Mouse (Mus musculus) CD4-positive, CD25-positive, alpha-beta regulatory T cell, adult 4 months (primary cell): ENCODE measurements at regions not wholly inside any gene's neighbourhood (a gene's known extent, or its start where the extent isn't known, plus 50 kb on each side); places are given as distances from the start of the nearest gene placed in this dataset.

Experiments
- ATAC-seq: one replicate; pipeline ENCODE4 v1.8.0; 2017

GRCm38 (mm10) chr3:38116071-38116787, 368.4 kb downstream of the Ankrd50 start:
- ATAC-seq: no peak

DNA sequence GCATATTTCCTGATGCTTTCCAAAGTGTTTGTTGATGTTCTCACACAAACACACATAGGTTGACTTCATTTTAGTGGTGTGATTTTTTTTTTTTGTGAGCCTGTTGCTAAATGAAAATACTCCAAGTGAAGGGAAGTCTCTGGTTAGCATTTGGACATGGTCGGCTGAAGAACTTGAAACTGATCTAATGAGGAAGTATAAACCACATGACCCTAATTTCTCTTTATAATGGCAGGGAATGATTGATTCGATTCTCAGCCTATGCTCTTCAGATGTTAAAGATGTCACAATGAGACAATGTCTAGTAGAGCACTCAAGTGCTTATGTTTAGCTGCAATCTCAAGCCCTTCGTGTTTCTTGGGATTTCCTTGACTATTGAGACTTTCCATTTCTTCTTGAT, 372.1 kb downstream of the Ankrd50 start:
- ATAC-seq: no peak

- no peak for ATAC-seq
These were observed 379.4 kb downstream of the Ankrd50 start for GRCm38 (mm10) chr3:38105022-38105857.

DNA sequence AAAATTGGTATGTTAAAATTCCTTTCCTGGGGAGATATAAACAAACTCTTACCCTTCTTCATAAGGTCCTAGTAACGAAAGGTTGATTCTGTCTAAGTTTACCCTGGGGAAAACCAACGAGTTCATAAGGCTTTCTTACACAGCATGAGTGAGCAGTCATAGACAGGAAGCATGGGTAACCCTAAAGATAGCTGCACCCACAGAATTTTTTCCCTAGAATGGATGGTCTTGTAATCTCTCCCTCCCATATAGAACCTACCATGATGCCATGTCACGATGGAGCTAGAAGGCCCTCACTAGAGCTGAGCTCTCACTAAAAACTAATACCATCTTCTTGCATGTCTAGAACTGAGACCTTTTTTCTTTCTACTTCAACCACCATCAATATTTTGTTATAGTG, 380.1 kb upstream of the Gm5148 start:
- no peak for ATAC-seq

DNA sequence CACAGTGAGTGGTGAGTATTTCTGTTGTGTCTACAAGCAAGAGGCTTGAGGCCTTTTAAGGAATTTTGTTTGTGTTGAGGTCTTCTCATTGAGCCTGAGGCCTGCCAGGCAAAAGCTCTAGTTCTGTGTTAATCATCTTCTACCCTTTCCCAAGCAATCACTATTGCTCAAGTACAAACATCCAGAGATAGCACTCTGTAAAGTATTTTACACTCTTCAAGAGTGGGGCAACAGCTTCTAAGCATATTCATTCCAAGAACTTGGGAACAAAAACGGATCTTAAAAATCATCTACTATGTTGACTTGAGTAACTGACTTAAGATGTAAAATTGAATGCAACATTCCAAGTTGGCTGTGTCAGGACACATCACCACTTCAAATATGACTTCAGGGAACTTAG, 378.7 kb upstream of the Gm5148 start:
- no peak for ATAC-seq

DNA sequence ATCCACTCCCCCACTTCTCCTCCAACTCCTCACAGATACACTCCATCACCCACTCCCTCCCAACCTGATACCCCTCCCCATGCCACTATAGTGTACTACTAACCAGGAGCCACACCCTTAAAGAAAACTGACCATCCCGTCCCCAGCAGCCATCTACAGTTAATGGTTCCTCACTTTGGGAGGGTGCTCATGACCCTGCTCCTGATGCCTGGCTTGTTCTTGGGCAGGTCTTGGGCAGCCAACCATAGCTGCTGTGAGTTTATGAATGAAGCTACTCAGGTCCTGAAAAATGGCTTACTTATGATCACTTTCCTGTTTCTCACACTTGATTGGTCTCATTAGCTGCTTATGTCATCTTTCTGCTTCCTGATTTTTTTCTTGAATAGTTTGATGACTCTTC, 377.9 kb upstream of the Gm5148 start:
- ATAC-seq: no peak

DNA sequence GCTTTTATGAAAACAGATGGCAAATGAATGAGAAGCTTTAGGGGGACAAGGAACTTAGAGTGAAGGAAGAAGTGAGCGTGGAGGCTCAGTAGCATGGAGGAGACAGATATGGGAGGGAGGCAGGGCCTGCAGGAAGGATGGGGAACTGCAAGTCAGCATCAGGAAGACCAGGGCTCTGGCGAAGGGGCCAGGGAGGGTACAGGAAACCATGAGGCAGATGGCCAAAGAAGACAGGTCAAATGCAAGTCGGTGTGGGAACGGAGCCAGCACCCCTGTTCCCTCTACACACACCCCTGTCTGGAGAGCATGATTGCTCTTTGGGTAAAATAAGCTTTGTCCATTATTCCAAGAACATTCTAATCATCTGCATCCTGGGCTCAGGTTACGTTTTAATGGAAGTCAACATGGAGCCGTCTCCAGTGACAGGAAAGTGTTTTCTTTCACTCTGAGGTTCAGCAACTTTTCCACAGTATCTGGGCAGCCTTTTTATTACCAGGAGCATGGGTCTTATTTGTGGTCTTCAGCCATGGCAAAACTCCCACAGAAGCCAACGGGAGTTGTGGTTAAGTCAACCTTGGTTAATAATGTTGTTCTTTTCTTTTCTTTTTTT, 370.2 kb upstream of the Gm5148 start:
- ATAC-seq: no peak

DNA sequence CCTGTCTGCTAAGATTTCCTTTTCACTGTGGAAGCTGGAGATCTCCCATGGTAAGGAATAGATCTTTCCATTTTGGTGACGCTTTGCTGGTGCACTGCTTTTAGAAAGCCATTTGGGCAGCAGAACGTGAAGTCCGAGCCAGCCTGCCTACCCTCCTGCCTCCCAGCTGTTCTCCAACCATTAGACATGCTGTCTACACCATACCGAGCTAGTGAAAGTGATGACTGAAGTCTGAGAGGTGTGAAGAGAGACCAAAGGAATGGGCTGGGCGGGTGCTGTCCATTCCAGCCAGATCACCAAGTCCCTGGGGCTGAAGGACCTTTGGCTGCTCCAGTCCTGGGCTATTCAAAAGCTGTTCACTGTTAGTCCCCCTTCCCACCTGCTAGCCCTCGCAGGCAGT, 360.3 kb upstream of the Gm5148 start:
- ATAC-seq: no peak

DNA sequence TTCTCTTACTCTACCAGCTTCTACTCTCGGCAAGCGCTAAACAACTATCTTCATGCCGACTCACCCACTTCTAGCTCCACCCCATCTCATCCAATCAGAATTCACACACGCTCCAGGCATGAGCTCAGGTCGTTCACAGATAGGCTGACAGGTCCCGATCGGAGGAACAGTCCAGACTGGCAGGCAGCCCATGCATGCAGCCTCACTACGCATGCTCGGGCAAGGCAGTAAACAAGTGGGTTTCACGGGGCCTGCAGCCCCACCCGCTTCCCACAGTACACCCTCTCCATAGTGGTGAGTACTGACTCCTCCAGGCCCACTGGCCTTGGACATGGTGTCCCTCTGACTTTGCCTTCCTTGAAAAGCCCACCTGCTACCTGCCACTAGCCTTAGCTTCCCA, 358.1 kb upstream of the Gm5148 start:
- ATAC-seq: no peak

GRCm38 (mm10) chr3:38076835-38077234, 352.5 kb upstream of the Gm5148 start:
- no peak for ATAC-seq

DNA sequence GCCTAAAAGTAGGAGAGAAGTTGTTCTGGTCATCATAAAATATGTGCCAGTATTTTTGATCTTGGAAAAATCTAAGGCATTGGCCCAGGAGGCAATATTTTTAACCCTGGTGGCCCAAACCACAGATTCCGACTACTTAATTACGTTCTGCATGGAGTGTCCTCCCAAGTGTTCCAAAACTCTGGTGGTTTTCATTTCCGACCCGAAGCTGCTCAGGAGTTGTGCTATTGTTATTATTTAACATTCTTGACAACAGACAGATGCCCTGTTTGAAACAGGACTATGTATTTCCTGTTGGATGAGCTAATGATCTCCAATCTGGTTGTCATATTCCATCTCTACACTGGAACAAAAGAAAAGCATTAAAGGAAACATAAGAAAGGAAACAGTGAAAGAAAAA, 349.7 kb upstream of the Gm5148 start:
- no peak for ATAC-seq

GRCm38 (mm10) chr3:38055627-38056026, 331.3 kb upstream of the Gm5148 start:
- no peak for ATAC-seq

- ATAC-seq: no peak
These were observed 328.7 kb upstream of the Gm5148 start for GRCm38 (mm10) chr3:38052941-38053340.

DNA sequence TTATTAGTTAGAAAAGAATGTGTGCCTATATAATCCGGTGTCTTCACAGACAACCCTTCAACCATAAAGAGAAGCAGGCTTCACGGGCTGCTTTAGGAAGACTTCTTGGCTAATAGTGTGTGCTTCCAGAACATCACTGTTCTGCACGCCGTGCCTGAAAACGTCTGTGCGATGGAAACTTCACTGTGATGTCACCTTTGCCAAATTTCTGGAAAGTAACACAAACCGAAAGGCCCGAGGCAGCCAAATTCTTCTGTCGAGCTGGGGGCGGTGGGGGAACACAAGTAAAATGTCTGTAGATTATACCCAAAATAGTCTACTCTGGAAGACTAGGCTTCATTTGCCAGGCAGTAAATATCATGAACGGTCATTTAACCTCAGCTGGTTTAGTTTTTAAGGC, 327.5 kb upstream of the Gm5148 start:
- no peak for ATAC-seq

GRCm38 (mm10) chr3:38050856-38051255, 326.6 kb upstream of the Gm5148 start:
- ATAC-seq: no peak

- ATAC-seq: no peak
These were observed 326.1 kb upstream of the Gm5148 start for GRCm38 (mm10) chr3:38050366-38050765.

DNA sequence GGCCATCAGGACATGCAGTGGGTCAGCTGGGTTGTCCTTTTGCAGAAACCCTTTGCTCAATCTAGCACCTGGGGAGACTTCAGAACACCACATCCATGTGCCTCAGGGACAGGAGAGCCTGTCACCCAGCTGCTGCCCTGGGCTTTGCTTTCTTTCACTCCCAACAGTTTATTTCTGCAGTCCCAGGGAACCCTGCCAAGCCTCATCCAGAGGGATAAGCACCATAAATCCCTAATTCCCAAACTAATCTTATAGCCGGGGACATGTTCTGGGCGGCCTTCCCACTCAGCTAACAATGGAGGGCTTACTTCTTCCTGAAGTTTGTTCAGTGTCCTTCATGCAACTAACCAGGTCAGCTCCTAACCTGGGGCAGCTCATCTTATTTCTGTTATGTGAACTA, 325.0 kb upstream of the Gm5148 start:
- no peak for ATAC-seq

DNA sequence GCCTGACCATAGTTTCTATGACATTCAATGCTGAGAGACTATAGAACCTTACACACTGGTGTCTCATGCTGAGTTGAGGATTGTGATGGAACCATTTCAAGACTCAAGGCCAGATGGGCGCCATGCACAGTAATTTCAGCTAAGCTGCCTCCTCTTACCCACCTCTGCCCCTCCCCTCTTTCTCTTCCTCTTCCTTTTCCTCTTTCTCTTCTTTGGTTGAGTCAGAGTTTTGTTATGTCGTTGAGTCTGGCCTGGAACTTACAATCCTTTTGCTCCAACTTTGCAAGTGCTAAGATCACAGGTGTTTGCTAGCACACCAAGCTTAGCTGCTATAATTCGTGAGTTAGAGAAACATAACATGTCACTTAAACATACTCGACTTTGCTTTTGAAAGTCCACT, 323.2 kb upstream of the Gm5148 start:
- no peak for ATAC-seq

DNA sequence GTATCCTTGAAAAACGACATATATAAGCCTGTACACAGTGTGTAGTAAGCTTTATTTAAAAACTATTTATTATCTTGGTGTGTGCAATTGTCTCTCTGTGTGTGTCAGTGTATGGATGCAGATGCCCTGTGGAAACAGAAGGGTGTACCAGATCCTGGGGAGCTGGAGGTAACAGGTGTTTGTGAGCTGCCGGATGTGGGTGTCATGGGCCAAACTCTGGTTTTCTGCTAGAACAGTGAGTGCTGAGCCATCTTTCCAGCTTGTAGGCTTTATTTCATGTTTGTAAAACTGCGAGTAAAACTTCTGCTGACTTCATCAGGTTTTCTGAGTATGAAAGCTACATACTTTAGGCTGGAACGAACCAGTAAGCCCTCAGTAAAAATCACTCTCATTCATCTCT, 322.3 kb upstream of the Gm5148 start:
- no peak for ATAC-seq

GRCm38 (mm10) chr3:38045989-38046388, 321.7 kb upstream of the Gm5148 start:
- ATAC-seq: no peak

- ATAC-seq: no peak
These were observed 321.2 kb upstream of the Gm5148 start for GRCm38 (mm10) chr3:38045523-38045922.

GRCm38 (mm10) chr3:38044338-38044737, 320.0 kb upstream of the Gm5148 start:
- ATAC-seq: peak; percentile 69

DNA sequence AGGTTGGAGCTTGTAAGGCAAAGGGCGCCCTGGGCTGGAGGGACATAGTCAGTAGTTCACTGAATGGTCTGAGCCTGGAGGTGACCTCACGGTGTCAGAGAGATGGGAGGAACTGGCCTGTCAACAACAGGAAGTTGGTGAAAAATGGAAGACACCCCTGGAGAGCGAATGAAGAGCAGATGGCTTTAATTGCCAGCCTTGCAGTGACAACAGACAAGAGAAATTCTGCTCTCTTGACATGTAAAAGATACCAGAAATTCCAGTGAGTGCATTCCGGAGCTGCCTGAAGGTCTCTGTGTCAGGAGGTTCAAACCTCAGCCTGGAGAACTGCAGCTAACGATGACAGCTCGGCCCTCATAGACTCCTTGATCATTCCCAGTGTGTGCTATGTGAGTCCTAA, 318.3 kb upstream of the Gm5148 start:
- ATAC-seq: no peak

DNA sequence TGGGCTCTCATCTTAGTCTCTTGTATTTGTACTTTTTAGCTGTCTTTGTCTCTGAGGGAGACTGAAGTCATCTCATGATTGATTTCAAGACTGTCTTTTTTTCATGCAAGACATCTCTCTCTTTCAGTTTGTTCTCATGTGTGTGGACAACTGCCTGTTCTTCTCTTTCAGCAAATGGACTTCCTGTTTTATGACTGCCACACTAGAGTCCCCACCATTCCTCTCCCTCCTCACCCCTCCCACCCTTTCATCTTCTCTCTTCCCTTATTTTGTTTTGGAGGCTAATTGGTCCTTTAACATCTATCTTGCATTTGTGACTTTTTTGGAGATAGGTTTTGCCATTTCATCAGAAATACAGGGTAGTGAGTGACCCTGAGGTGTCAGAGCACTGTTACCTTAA, 311.8 kb upstream of the Gm5148 start:
- no peak for ATAC-seq
